Mouse (Mus musculus): ENCODE data around the gene Abcb8. TPM values are rescaled to one million over a fixed set of nuclear protein-coding genes. Genes with fewer than 3 reads are reported as not detected.

The Abcb8 gene
- total RNA-seq, 1 experiment: 46.5 TPM

GRCm38 (mm10) chr5:24452030-24452690 lies 58.7 kb downstream of the Abcb8 start, which contains the start of gene Agap3:
Gene Agap3, plus strand, starts transcription at chr5:24452177.
- DNase-seq (ENCODE audit: low read depth, low spot score): no peak

GRCm38 (mm10) chr5:24452691-24453233 lies 59.3 kb downstream of the Abcb8 start:
- Histone ChIP-seq H3K9me3 (ENCODE audit: control insufficient read depth, insufficient read depth, low read depth, low read length) (no peaks in the 10 kb centered on the region), H3K4me1 (ENCODE audit: control insufficient read depth in 2 of 2, insufficient read depth in 2 of 2, low read length in 2 of 2, poor library complexity in 1 of 2) (peaks cover 3 to 21% of the 10 kb centered on the region in 2 experiments; a peak in 2 of 4 replicates), H3K27ac (ENCODE audit: insufficient read depth, low read depth, low read length, poor library complexity, severe bottlenecking) (no peak overlapping the region), H3K36me3 (ENCODE audit: control insufficient read depth, insufficient read depth, low read length, poor library complexity, severe bottlenecking) (no peaks in the 10 kb centered on the region; the same call in 1 of the 2 replicates), H3K4me3 (ENCODE audit: insufficient read depth in 1 of 2, low read depth in 1 of 2, low read length in 2 of 2, poor library complexity in 1 of 2, severe bottlenecking in 1 of 2) (peak overlapping the region; percentile 89 to 92), H3K9ac (ENCODE audit: insufficient read depth, low read depth, low read length, poor library complexity, severe bottlenecking) (peak overlapping the region; percentile 86)
- no peak for DNase-seq (ENCODE audit: low read depth, low spot score)
- TF ChIP-seq CHD2 (IDR thresholded peaks at IDR 0.05; ENCODE audit: low read depth, low read length) (no peak), HCFC1 (IDR thresholded peaks at IDR 0.05; ENCODE audit: borderline replicate concordance, insufficient read depth, low read length) (no peak), ZC3H11A (IDR thresholded peaks at IDR 0.05; ENCODE audit: borderline replicate concordance, low read depth, low read length) (no peak), MAFK (IDR thresholded peaks at IDR 0.05; ENCODE audit: insufficient read depth, low read depth, low read length) (no peak), ZNF384 (IDR thresholded peaks at IDR 0.05; ENCODE audit: low read depth, low read length) (no peak)
- in situ Hi-C loops (cut with MboI; ENCODE audit: low sequenced_read_pairs in 2 of 2, unreplicated experiment in 2 of 2): loop anchor here in 1 of 2 experiments (5.0 kb wide), 1 partner anchor 35 kb away; no protein-coding TSS in a partner anchor

More at GRCm38 (mm10) chr5:24452030-24452690, 58.7 kb downstream of the Abcb8 start, which contains the start of gene Agap3:
- Histone ChIP-seq H3K36me3 (ENCODE audit: control insufficient read depth, insufficient read depth, low read length, poor library complexity, severe bottlenecking) (no peaks in the 10 kb centered on the region; the same call in 1 of the 2 replicates), H3K4me3 (ENCODE audit: insufficient read depth in 1 of 2, low read depth in 1 of 2, low read length in 2 of 2, poor library complexity in 1 of 2, severe bottlenecking in 1 of 2) (peak within 1 kb of the TSS; percentile 89 to 92), H3K9ac (ENCODE audit: insufficient read depth, low read depth, low read length, poor library complexity, severe bottlenecking) (peak within 1 kb of the TSS; percentile 86), H3K9me3 (ENCODE audit: control insufficient read depth, insufficient read depth, low read depth, low read length) (no peaks in the 10 kb centered on the region), H3K27ac (ENCODE audit: insufficient read depth, low read depth, low read length, poor library complexity, severe bottlenecking) (no peak within 1 kb of the TSS), H3K4me1 (ENCODE audit: control insufficient read depth in 2 of 2, insufficient read depth in 2 of 2, low read length in 2 of 2, poor library complexity in 1 of 2) (peaks cover 3 to 20% of the 10 kb centered on the region in 2 experiments; a peak in 2 of 4 replicates)
- in situ Hi-C loops (cut with MboI; ENCODE audit: low sequenced_read_pairs in 2 of 2, unreplicated experiment in 2 of 2): loop anchor here in 1 of 2 experiments (5.0 kb wide), 1 partner anchor 35 kb away; no protein-coding TSS in a partner anchor
- no peak for TF ChIP-seq CHD2 (IDR thresholded peaks at IDR 0.05; ENCODE audit: low read depth, low read length)
- TF ChIP-seq HCFC1 (IDR thresholded peaks at IDR 0.05; ENCODE audit: borderline replicate concordance, insufficient read depth, low read length): no peak
- TF ChIP-seq ZC3H11A (IDR thresholded peaks at IDR 0.05; ENCODE audit: borderline replicate concordance, low read depth, low read length): no peak
- TF ChIP-seq MAFK (IDR thresholded peaks at IDR 0.05; ENCODE audit: insufficient read depth, low read depth, low read length): no peak
- no peak for TF ChIP-seq ZNF384 (IDR thresholded peaks at IDR 0.05; ENCODE audit: low read depth, low read length)

GRCm38 (mm10) chr5:24453283-24453984 lies 60.0 kb downstream of the Abcb8 start:
- Histone ChIP-seq H3K4me3 (ENCODE audit: insufficient read depth in 1 of 2, low read depth in 1 of 2, low read length in 2 of 2, poor library complexity in 1 of 2, severe bottlenecking in 1 of 2) (peak overlapping the region; percentile 89 to 92), H3K9me3 (ENCODE audit: control insufficient read depth, insufficient read depth, low read depth, low read length) (no peaks in the 10 kb centered on the region), H3K27ac (ENCODE audit: insufficient read depth, low read depth, low read length, poor library complexity, severe bottlenecking) (no peak overlapping the region), H3K9ac (ENCODE audit: insufficient read depth, low read depth, low read length, poor library complexity, severe bottlenecking) (peak overlapping the region; percentile 86; the same call in 1 of the 2 replicates), H3K36me3 (ENCODE audit: control insufficient read depth, insufficient read depth, low read length, poor library complexity, severe bottlenecking) (no peaks in the 10 kb centered on the region; the same call in 1 of the 2 replicates), H3K4me1 (ENCODE audit: control insufficient read depth in 2 of 2, insufficient read depth in 2 of 2, low read length in 2 of 2, poor library complexity in 1 of 2) (peaks cover 3 to 18% of the 10 kb centered on the region in 2 experiments; a peak in 2 of 4 replicates)
- TF ChIP-seq ZNF384 (IDR thresholded peaks at IDR 0.05; ENCODE audit: low read depth, low read length): no peak
- no peak for TF ChIP-seq MAFK (IDR thresholded peaks at IDR 0.05; ENCODE audit: insufficient read depth, low read depth, low read length)
- TF ChIP-seq CHD2 (IDR thresholded peaks at IDR 0.05; ENCODE audit: low read depth, low read length): no peak
- no peak for TF ChIP-seq HCFC1 (IDR thresholded peaks at IDR 0.05; ENCODE audit: borderline replicate concordance, insufficient read depth, low read length)
- TF ChIP-seq ZC3H11A (IDR thresholded peaks at IDR 0.05; ENCODE audit: borderline replicate concordance, low read depth, low read length): no peak
- no peak for DNase-seq (ENCODE audit: low read depth, low spot score)
- in situ Hi-C loops (cut with MboI; ENCODE audit: low sequenced_read_pairs in 2 of 2, unreplicated experiment in 2 of 2): loop anchor here in 1 of 2 experiments (5.0 kb wide), 1 partner anchor 36 kb away; no protein-coding TSS in a partner anchor

- no peak overlapping the region for H3K9ac ChIP-seq (ENCODE audit: insufficient read depth, low read depth, low read length, poor library complexity, severe bottlenecking)
- no peak for DNase-seq (ENCODE audit: low read depth, low spot score)
- H3K4me1 ChIP-seq (ENCODE audit: control insufficient read depth in 2 of 2, insufficient read depth in 2 of 2, low read length in 2 of 2, poor library complexity in 1 of 2): peaks cover 3 to 18% of the 10 kb centered on the region in 2 experiments; a peak in 2 of 4 replicates
- in situ Hi-C loops (cut with MboI; ENCODE audit: low sequenced_read_pairs in 2 of 2, unreplicated experiment in 2 of 2): loop anchor here in 1 of 2 experiments (5.0 kb wide), 1 partner anchor 37 kb away; no protein-coding TSS in a partner anchor
- H3K9me3 ChIP-seq (ENCODE audit: control insufficient read depth, insufficient read depth, low read depth, low read length): no peaks in the 10 kb centered on the region
- no peak overlapping the region for H3K27ac ChIP-seq (ENCODE audit: insufficient read depth, low read depth, low read length, poor library complexity, severe bottlenecking)
- H3K4me3 ChIP-seq (ENCODE audit: insufficient read depth in 1 of 2, low read depth in 1 of 2, low read length in 2 of 2, poor library complexity in 1 of 2, severe bottlenecking in 1 of 2): no peak overlapping the region
- H3K36me3 ChIP-seq (ENCODE audit: control insufficient read depth, insufficient read depth, low read length, poor library complexity, severe bottlenecking): no peaks in the 10 kb centered on the region; the same call in 1 of the 2 replicates
- TF ChIP-seq HCFC1 (IDR thresholded peaks at IDR 0.05; ENCODE audit: borderline replicate concordance, insufficient read depth, low read length): no peak
- TF ChIP-seq MAFK (IDR thresholded peaks at IDR 0.05; ENCODE audit: insufficient read depth, low read depth, low read length): no peak
- no peak for TF ChIP-seq ZNF384 (IDR thresholded peaks at IDR 0.05; ENCODE audit: low read depth, low read length)
- no peak for TF ChIP-seq CHD2 (IDR thresholded peaks at IDR 0.05; ENCODE audit: low read depth, low read length)
- TF ChIP-seq ZC3H11A (IDR thresholded peaks at IDR 0.05; ENCODE audit: borderline replicate concordance, low read depth, low read length): no peak
These were observed 60.5 kb downstream of the Abcb8 start for GRCm38 (mm10) chr5:24453985-24454303.

Data from ES-E14 (cell line).